Mouse (Mus musculus): ENCODE results near the gene Castor1. TPM values are rescaled to one million over a fixed set of nuclear protein-coding genes. Genes with fewer than 3 reads are reported as not detected.

Castor1 gene
- total RNA-seq, 1 experiment from 2014 or later, result 2.4 TPM

Other genes with a start within 250 kb of the Castor1 start
- gene 4930556J24Rik, start 241.4 kb upstream of the Castor1 start, total RNA-seq (2017), result not detected in 3 replicates
- 0.48 TPM in 1 of 3 replicates, not detected in the others for gene Gal3st1, start 234.6 kb upstream of the Castor1 start, total RNA-seq (2017)
- gene Sec14l4, start 186.8 kb upstream of the Castor1 start, total RNA-seq (2017), result not detected in 3 replicates
- gene Sec14l3, start 153.4 kb upstream of the Castor1 start, total RNA-seq (2017), result not detected in 3 replicates
- gene Mtfp1, start 122.8 kb upstream of the Castor1 start, total RNA-seq (2017), result 1.4 TPM in 1 of 3 replicates, not detected in the others
- gene Sec14l2, start 94.8 kb upstream of the Castor1 start, total RNA-seq (2017), result 1.6 TPM in 1 of 3 replicates, not detected in the others
- 24.5 to 32.4 TPM (median 30.3 TPM) in 3 replicates for gene Rnf215, start 83.0 kb upstream of the Castor1 start, total RNA-seq (2017)
- gene Ccdc157, start 57.9 kb upstream of the Castor1 start, total RNA-seq (2017), result 1.3 to 9.2 TPM (median 1.4 TPM) in 3 replicates
- gene Sf3a1, start 57.9 kb upstream of the Castor1 start, total RNA-seq (2017), result 14.2 to 26.6 TPM (median 15.3 TPM) in 3 replicates
- 9.5 to 17.6 TPM (median 16.9 TPM) in 3 replicates for gene Tbc1d10a, start 31.4 kb upstream of the Castor1 start, total RNA-seq (2017)
- 75.5 to 155 TPM (median 106 TPM) in 3 replicates for gene Osm, start 18.2 kb downstream of the Castor1 start, total RNA-seq (2017)
- gene Lif, start 39.3 kb downstream of the Castor1 start, total RNA-seq (2017), result 0.29 to 1.1 TPM (median 0.32 TPM) in 3 replicates
- gene Hormad2, start 222.9 kb downstream of the Castor1 start, total RNA-seq (2017), result not detected in 3 replicates